Mouse (Mus musculus) left cerebral cortex, adult 18-20 months (tissue): ENCODE results near the gene Nppa. TPM values are rescaled to one million over a fixed set of nuclear protein-coding genes. Genes with fewer than 3 reads are reported as not detected.

Source experiments
- DNase-seq, 2 experiments: peaks; one replicate each; pipeline ENCODE4 v3.0.0; 2021 to 2022; ENCODE audit warnings: low spot score in 2 of 2, mixed read lengths in 1 of 2
- long read RNA-seq, 2 experiments: library from polyadenylated mRNA; stranded (forward); transcript quantifications; one replicate each; pipeline ENCODE4 v2.0.0; 2021
- total RNA-seq, 2 experiments: library from RNA; stranded (reverse); gene quantifications; 2 replicates each; pipeline ENCODE4 v1.2.3; 2021

Nppa gene
- total RNA-seq, result under 1 TPM in 1 of 2 experiments, not detected in 1; 0.40 TPM
- long read RNA-seq, experiment 1, partial matches to known transcripts, result 0 of 1 reads
- long read RNA-seq, experiment 1, other reads (novel, unspliced or antisense), result 0 of 1 reads
- long read RNA-seq, experiment 2, result 0 reads

DNA sequence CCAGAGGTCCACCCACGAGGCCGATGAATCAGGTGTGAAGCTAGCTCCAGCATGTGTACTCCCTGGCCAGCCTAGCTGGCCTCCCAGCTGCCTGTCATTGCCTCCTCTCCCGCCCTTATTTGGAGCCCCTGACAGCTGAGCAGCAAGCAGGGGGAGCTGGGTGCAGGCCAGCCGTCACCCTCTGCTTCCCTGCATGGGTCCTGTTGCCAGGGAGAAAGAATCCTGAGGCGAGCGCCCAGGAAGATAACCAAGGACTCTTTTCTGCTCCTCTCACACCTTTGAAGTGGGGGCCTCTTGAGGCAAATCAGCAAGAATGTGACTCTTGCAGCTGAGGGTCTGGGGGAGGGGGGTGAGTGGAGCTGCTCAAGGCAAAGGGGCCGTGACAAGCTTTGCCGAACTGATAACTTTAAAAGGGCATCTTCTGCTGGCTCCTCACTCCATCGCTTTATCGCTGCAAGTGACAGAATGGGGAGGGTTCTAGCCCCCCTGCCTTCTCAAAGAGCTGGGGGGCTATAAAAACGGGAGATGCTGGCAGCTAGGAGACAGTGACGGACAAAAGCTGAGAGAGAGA, at the start of gene Nppa:
Gene Nppa (plus strand): TSS at position 521 of the 571 bp plus-strand sequence.
- no peak for DNase-seq

DNA sequence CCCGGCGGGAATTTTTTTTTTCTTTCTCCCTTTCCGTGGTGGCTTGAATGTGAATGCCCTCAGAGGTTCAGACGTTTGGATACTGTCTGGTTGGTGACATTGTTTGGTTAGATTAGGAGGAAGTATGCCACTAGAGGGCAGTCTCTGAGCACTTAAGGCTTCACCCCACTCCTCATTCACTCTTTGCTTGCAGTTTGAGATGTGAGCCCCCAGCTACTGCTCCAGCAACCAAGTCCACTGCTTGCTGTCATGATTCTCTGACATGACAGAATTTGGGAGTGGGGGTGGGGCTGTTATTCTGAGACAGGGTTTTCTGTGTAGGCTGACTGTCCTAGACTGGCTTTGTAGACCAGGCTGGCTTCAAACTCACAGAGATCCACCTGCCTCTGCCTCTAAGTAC, 46.9 kb upstream of the Nppa start:
- DNase-seq, result peak; percentile 32 to 33

DNA sequence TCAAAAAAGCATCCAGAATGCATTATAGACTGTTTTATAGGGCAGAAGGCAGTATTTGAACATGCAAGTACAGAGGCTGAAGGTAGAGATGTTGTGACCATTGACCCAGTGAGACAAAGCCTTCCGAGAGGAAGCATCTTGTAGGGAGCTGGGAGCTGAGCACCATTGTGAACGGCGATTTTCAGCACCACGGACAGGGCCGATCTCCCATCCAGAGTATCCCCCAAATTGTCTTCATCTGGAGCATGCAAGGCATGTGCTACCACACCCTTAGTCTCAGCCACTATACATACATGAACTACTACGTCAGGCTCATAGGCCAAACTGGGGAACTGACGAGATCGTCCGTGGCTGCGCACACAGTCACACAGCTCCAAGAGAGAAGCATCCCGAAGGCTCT, 43.4 kb upstream of the Nppa start:
- DNase-seq, result no peak

DNA sequence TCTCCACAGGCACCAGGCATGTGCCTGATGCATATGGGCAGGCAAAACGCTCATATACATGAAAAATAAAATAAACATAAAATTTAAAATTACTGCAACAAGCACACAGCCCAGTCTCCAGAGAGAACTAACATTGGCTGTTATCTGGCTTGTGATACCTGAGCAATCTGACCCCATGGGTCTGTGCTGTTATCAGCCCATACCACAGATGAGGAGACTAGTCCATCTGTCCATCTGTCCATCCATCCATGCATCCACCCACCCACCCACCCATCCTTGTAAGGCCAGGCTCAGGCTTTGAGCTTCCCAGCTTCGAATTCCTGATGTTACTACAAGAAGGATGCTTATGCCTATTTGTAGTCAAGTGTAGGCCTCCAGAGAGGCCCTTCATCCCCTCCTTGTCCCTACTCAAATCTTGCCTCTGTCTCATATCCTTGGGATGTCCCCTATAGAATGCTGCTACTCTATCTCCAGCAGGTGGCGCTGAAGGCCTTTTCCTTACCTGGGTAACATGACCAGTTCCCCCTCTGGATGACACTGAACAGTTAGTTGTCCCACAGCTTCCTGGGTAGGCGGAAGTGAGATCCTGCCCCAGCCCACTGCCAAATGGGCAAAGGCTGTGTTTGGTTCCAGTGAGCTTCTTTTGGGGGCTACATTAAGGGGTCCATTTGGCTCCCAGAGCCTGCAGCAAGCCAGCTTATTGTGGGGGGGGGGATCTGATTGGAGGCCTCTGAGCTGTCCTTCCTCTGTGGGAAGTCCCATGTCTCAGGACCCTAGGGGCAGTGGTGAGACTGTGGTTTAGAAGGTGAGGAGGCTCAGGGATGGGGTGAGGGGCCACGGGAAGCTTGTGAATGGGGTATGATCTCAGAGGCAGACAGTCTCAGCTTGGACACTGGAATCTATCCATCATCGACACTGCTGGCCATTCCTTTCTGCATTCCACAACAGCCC, 40.4 kb upstream of the Nppa start:
- peak; percentile 57 to 70 for DNase-seq

DNA sequence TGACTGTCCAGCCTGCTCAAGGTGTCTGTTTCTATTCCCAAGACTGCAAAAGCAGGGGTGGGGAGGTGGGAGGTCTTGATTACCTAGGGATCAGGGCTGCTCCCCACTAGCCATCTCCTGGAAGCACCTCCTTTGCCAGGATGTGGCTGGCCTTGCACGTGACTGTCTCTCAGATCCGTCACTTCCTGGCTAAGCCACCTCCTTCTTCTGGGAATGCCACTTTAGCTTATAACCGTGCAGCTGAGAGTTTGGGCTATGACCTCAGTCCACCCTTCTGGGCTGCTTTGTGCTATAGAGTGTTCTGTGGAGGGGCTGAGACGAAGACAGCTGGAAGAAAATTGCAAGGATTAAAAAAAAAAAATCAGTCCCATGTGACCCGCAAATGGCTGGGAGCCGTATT, 37.7 kb upstream of the Nppa start:
- no peak for DNase-seq

DNA sequence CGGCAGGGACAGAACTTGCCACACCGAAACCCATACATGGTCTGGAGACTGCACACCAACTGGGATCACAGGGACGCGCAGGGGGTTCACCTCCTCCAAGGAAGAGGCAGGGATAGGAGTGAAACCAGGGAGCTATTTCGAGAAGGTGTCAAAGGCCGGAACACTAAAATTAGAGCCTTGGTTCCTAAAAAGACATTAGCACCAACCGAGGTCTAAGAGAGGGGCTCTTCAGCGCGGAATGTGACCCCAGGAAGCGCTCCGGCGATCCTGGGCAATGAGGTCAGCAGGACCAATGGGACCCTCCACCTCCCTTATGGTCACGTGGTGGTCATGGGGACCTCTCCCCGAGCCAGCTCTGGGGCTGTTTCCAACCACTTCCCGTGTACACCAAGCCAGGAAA, 36.9 kb upstream of the Nppa start:
- no peak for DNase-seq

DNA sequence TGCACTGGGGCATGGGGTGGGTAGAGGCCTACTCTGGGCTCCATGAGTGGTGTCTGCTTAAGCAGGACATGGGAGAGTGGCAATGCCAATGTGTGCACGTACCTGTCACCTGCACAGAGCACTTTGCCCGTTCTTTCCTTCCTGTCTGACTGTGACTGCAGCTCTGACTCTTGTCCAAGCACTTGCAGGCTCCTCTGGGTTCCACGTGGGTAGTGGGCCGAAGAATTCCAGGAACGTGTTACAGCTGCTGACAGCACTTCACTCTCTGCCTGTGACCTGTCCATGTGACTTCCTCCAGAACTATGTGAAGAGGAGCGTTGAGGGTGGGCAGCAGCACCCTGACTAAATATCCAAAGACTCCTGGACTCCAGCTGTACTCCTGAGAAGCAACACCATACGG, 34.8 kb upstream of the Nppa start:
- DNase-seq, result no peak

DNA sequence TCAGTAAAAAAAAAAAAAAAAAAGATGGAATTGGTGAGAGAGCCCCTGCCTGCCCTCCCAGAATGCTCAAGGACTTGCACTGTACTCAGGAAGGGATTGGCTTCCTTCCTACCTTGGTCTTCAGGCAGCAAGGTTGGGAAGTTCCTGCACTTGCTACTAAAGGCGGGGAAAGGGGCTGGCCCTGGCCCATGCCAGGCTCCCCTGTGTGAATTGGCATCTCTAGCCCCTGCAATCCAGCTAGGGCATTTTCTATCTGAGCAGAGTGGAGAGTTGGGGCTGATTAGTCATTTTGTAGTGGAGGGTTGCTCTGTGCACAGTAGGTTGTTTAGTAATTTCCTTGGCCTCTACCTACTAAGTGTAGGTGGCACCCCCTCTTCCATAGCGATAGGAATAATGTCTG, 31.7 kb upstream of the Nppa start:
- DNase-seq, result no peak

DNA sequence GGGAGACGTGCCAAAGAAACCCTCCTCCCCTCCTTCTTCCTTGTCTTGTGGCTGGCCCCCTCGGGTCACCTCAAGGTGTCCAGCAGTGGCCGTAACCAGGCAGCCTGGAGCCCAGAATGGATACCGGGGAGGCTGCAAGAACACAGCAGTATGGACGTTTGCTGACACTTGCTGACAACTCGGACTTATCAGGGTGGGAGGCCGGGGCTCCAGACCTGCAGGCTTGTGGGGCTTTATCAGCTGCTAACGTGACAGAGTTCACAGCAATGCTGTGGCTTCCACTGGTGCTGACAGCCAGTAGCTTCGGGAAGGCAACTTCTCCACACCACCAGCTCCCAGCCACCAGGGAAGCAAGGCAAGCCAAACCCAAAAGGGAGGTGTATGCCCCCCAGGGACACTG, 31.2 kb upstream of the Nppa start:
- no peak for DNase-seq

DNA sequence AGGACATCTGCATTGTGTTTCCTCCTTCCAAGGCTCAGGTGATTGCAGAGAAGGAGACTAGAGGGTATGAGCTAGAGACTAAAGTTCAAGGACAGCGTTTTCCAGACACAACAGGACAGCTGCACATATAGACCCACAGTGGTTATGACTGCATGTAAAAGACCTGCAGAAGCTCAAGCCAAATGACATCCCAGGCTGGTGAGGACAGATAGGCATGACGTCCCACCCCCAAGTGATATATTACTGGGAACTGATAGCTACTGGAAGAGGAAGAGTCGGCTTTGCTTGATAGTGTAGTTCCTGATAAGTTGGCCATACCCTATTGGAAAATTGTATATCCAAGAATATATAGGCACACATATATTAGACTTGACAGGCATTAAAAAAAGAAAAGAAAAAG, 24.3 kb upstream of the Nppa start:
- DNase-seq, result no peak

DNA sequence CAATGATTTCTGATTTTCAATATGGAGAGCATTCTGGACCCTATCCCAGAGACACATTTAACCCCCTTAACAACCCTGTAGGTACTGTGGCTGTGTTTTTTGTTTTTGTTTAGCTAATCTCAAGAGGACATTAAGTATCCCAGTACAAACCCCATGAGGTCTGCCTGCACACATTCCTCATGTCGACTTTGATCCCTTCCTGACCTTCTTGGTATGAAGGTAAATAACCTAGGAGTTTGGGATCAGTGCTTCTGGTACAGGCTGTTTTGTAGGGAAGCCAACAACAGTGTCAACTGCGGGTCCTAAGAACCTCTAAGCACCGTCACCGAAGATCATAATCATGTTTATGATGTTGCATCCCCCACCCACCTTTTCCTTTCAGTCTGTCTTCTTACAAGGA, 22.8 kb upstream of the Nppa start:
- DNase-seq, result no peak

DNA sequence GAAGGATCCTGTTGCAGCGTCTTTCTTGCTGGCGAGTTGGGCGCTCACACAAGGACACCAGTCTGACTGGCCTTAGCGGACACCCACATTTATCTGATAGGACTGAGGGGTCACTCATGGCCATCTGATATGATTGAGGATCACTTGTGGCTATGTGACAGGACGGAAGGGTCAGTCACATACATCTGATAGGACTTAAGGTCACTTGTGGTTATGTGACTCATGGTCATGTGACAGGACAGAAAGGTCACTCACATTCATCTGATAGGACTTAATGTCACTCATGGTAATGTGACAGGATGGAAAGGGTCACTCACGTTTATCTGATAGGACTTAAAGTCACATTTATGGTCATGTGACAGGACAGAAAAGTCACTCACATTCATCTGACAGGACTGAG, 22.1 kb upstream of the Nppa start:
- DNase-seq, result no peak

DNA sequence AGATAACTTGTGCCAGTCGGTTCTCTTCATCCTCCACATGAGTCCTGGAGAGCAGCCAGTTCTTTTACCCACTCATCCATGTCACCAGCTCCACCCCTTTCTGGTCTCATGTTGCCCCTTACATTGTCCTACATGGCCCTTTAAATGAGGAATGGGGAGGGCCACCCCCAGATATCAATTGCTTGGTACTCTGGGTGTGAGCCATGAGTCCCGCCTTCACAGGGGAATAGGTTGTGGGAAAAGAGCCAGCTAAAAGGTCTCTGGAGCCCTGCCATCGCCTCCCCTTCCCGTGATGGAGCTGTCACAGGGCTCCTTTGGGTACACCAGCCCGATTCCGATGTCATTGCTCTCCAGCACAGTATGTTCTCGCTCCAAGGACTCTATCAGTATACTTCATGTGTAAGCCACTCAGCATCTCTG, 21.1 kb upstream of the Nppa start:
- DNase-seq, result no peak

DNA sequence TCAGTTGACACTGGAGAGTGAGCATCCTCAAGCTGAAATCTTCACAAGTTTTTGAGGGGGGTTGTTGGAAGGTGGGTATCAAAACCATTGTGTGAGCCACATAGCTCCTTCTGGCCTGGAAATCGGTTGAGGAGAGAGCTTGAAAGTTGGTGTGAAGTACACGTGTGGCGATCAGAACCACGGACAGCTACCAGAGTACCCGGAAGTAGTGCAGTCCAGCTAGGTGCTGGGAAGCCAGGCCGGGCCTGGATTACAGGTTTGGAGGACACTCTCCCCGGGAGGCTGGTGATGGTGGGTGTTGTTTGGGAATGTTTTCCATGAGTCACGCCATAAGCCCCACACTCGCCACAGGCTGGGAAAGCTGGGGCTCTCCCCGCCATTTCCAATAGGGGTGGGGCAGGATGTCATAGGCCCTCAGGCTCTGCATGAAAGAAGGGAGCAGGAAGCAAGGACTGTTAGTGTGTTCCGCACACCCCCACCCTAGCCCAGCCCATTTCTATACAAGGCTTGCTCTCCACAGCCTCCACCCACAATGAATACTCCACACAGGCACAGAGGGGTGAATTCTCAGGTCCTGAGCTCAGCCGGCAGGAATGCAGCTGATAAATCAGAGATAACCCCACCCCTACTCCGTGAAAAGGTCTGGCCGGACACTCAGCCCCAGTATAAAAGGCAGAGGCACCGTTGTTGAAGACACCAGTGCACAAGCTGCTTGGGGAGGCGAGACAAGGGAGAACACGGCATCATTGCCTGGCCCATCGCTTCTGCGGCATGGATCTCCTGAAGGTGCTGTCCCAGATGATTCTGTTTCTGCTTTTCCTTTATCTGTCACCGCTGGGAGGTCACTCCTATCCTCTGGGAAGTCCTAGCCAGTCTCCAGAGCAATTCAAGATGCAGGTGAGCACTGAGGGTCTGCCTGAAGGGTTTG, 15.1 kb upstream of the Nppa start, which contains the start of gene Nppb:
Gene Nppb (plus strand): TSS at position 584 of the 928 bp plus-strand sequence.
- no peak for DNase-seq

DNA sequence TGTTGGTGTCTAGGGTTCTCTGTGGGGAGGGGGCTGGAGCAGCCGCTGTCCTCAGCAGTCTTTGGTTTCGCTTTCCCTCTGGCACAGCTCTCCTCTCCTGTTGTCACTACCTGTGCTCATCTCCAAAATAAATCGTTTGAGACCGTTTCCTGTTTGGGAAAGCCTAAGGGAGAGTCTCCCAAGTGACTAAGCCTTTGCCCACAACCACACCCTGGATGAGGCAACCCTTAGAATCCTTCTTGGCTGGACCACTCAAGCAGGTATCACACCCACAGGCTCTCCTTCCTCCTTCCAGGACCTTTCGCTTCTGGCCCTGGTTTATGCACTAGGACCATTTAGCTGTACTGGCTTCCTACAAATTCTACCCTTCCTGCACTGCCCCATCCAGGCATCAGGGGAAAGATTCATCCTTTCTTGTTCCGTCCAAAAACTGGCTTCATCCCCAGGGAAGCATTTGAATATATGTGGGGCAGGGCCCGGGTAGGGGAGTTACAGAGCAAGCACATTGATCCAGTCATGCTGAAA, 6.9 kb upstream of the Nppa start:
- no peak for DNase-seq

DNA sequence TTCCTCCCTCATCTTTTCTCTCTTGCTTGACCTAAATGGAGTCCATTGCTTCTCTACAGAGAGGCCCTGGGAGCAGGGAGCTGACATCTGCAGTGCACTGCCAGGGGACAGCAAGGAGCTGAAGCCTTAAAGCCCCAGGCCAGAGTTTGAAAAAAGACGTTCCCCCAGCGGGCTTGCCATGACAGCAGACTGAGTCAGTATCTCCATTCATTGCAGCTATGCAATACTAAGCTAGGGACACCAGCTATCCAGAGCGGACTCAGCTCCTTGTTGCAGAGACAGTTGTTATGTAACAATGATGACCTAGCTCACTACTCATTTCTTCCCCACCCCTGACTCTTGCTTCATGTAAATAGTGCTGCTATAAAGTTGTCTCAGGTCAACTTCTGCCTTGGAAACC, 5.2 kb upstream of the Nppa start:
- no peak for DNase-seq

DNA sequence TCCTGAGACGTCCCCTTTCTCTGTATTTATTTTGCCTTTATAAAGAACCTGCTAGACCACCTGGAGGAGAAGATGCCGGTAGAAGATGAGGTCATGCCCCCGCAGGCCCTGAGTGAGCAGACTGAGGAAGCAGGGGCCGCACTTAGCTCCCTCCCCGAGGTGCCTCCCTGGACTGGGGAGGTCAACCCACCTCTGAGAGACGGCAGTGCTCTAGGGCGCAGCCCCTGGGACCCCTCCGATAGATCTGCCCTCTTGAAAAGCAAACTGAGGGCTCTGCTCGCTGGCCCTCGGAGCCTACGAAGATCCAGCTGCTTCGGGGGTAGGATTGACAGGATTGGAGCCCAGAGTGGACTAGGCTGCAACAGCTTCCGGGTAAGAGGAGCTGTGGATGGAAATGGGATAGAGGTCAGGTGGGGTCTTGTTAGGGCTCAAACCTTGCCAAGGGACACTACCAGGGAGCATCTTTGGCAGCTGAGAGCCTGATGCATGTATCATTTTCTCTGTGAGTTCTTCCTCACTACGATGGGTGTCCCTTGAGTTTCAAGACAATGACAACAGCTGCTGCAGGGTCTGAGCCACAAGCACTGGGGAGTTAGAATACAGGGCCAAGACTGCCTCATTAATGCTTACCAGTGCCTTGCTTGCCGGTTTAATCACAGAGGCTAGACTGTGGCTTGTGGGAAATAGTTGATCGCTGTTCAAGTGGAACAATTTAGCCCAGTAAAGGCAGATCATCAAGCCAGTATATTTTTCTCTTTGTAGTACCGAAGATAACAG, 679 bp downstream of the Nppa start:
- DNase-seq, result no peak

DNA sequence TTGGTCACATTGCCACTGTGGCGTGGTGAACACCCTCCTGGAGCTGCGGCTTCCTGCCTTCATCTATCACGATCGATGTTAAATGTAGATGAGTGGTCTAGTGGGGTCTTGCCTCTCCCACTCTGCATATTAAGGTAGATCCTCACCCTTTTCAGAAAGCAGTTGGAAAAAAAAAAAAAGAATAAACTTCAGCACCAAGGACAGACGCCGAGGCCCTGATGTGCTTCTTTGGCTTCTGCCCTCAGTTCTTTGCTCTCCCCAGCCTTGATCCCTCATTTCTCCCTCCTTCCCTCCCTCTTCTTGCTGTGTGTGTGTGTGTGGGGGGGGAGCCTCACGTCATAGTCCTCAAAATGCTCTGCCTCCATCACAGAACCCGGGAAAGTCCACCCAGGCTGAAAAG, 1.3 kb downstream of the Nppa start:
- no peak for DNase-seq

DNA sequence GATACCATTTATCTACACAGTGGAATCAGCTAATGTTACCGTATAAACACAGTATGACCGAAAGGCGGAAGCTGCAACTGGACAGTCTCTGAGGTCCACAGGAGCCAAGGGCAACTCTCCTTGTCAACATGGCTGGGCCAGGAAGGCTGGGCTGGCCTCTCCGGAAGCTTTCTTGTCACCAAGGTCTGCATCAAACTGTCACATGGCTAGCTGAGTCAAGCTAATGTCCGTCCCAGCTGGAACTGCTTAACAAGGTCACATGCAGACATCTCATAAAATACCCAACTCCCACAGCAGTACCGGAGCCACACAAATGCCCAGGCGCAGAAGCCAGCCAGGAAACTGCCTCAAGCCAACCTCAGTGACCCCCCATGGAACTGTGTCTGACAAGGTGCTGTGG, 3.8 kb downstream of the Nppa start:
- no peak for DNase-seq

DNA sequence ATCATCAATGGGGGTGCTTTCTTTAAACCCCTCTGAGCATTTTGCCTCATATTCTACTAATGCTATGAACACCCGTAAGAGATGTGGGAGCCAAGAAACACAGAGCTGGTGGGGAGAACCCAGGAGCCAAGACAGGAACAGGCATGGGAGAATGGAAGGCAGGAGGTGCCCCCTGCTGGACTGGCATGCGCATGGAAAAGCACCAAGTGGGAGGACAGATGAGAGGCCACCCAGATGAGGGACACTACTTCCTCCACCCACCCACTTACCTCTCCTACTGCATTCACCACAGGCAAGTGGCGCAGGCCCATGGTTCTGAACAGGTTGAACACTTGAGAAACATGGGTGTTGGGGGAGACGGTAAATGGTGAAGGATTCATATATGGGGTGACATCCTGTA, 7.9 kb downstream of the Nppa start:
- DNase-seq, result peak; percentile 63 to 73
